Mouse (Mus musculus) C2C12 (cell line): ENCODE measurements at regions not wholly inside any gene's neighbourhood (a gene's known extent, or its start where the extent isn't known, plus 50 kb on each side); places are given as distances from the start of the nearest gene placed in this dataset.

ENCODE experiments used
- H3K27me3 ChIP-seq: one replicate; pipeline ENCODE4 v1.6.1; 2011; ENCODE audit not compliant: control insufficient read depth, insufficient read depth, insufficient read length
- H3K36me3 ChIP-seq: one replicate; pipeline ENCODE4 v1.6.1; 2011; ENCODE audit not compliant: control insufficient read depth, insufficient read depth
- H3K4me3 ChIP-seq: one replicate; pipeline ENCODE4 v1.5.1; 2011; ENCODE audit warnings: mild to moderate bottlenecking, control low read depth; ENCODE audit not compliant: poor library complexity, insufficient read depth, severe bottlenecking
- H3K79me2 ChIP-seq: one replicate; pipeline ENCODE4 v1.6.1; 2011; ENCODE audit not compliant: control insufficient read depth, insufficient read depth
- H3K79me3 ChIP-seq: one replicate; pipeline ENCODE4 v1.6.1; 2011; ENCODE audit warnings: low read depth, control low read depth
- H3ac ChIP-seq: one replicate; pipeline ENCODE3; 2011; ENCODE audit warnings: low read depth; ENCODE audit not compliant: control insufficient read depth, insufficient read length
- CEBPB ChIP-seq: IDR thresholded peaks from one replicate; pipeline ENCODE4 v1.6.1; 2011; ENCODE audit warnings: low read depth, mild to moderate bottlenecking, control low read depth, moderate library complexity
- CTCF ChIP-seq: IDR thresholded peaks from one replicate; pipeline ENCODE4 v1.5.1; 2011; ENCODE audit not compliant: control insufficient read depth, insufficient read depth, insufficient read length
- FOSL1 ChIP-seq: IDR thresholded peaks from one replicate; pipeline ENCODE4 v1.8.0; 2011; ENCODE audit warnings: mild to moderate bottlenecking, low read length; ENCODE audit not compliant: poor library complexity, insufficient read depth, severe bottlenecking
- MAX ChIP-seq: IDR thresholded peaks from one replicate; pipeline ENCODE4 v1.6.1; 2011; ENCODE audit warnings: mild to moderate bottlenecking, control low read depth
- MYOD1 ChIP-seq: IDR thresholded peaks from one replicate; pipeline ENCODE4 v1.6.1; 2011; ENCODE audit warnings: low read depth; ENCODE audit not compliant: control insufficient read depth, insufficient read length
- MYOG ChIP-seq: IDR thresholded peaks from one replicate; pipeline ENCODE4 v1.6.1; 2011; ENCODE audit not compliant: control insufficient read depth, insufficient read length; ENCODE audit errors: extremely low read depth
- USF1 ChIP-seq: IDR thresholded peaks from one replicate; pipeline ENCODE4 v1.6.1; 2011; ENCODE audit warnings: low read depth, mild to moderate bottlenecking, control low read depth, moderate library complexity

GRCm38 (mm10) chr3:143729473-143730076, 475.4 kb downstream of the Lmo4 start:
- no peaks in the 10 kb centered on the region for H3K36me3 ChIP-seq
- no peak overlapping the region for H3ac ChIP-seq
- no peak overlapping the region for H3K4me3 ChIP-seq
- no peak for TF ChIP-seq CEBPB
- no peak for TF ChIP-seq USF1
- TF ChIP-seq MYOD1, result no peak
- TF ChIP-seq MAX, result no peak
- TF ChIP-seq MYOG, result no peak
- TF ChIP-seq FOSL1, result no peak
- TF ChIP-seq CTCF, result no peak
- H3K79me2 ChIP-seq, result no peaks in the 10 kb centered on the region
- no peaks in the 10 kb centered on the region for H3K79me3 ChIP-seq
- no peaks in the 10 kb centered on the region for H3K27me3 ChIP-seq

DNA sequence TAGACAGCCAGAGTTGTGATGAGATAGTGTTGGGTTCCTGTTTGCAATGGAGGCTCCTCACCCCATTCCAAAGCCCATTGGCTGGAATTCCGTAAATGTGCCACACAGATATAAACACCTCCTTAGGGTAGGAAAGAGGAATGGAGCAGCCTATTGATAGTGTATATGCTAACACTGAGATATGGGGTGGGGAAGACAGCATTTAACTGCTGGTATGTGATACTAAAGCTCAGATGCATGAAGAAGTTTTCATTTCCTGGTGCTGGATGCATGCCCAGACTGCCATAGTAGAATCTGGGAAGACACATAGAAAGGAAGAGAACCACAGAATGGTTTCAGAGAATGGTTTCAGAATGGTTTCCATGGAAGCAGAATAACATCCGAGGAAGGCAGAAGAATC, 482.4 kb downstream of the Lmo4 start:
- Histone ChIP-seq H3K36me3 (no peaks in the 10 kb centered on the region), H3K79me2 (no peaks in the 10 kb centered on the region), H3K79me3 (no peaks in the 10 kb centered on the region), H3ac (no peak overlapping the region), H3K4me3 (no peak overlapping the region), H3K27me3 (no peaks in the 10 kb centered on the region)
- TF ChIP-seq MAX, result no peak
- TF ChIP-seq MYOG, result no peak
- TF ChIP-seq MYOD1, result no peak
- TF ChIP-seq CEBPB, result no peak
- no peak for TF ChIP-seq CTCF
- TF ChIP-seq FOSL1, result no peak
- TF ChIP-seq USF1, result no peak

GRCm38 (mm10) chr3:143722082-143722481, 482.9 kb downstream of the Lmo4 start:
- no peaks in the 10 kb centered on the region for H3K79me2 ChIP-seq
- no peak overlapping the region for H3ac ChIP-seq
- H3K4me3 ChIP-seq, result no peak overlapping the region
- TF ChIP-seq MYOG, result no peak
- TF ChIP-seq USF1, result no peak
- TF ChIP-seq CEBPB, result no peak
- no peaks in the 10 kb centered on the region for H3K27me3 ChIP-seq
- no peaks in the 10 kb centered on the region for H3K36me3 ChIP-seq
- no peaks in the 10 kb centered on the region for H3K79me3 ChIP-seq

GRCm38 (mm10) chr3:143713183-143713582, 491.8 kb downstream of the Lmo4 start:
- Histone ChIP-seq H3K79me3 (no peaks in the 10 kb centered on the region), H3K79me2 (no peaks in the 10 kb centered on the region), H3K36me3 (no peaks in the 10 kb centered on the region), H3K4me3 (no peak overlapping the region), H3ac (no peak overlapping the region), H3K27me3 (no peaks in the 10 kb centered on the region)
- TF ChIP-seq FOSL1 (no peak), USF1 (no peak)

GRCm38 (mm10) chr3:143710805-143711469, 494.1 kb downstream of the Lmo4 start:
- no peaks in the 10 kb centered on the region for H3K27me3 ChIP-seq
- H3K36me3 ChIP-seq, result no peaks in the 10 kb centered on the region
- TF ChIP-seq CTCF (no peak), MAX (no peak), MYOG (no peak)

DNA sequence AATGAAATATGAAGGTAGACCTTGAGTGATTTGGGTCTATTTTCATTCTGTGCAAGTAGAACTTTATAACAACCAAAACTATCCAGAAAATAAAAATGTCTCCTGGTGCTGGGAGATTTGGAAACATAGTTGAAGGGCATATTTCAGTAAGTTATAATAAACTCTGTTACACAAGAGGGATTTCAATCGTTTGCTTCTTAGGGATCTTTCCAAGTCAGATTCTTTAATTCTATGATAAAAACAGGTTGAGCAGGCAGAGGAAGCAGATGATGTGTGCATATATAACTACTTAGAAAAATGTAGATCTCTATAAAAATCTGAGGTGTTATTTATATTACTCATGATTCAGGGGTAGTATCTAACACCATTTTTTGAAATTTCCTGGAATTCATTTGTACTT, 498.3 kb downstream of the Lmo4 start:
- Histone ChIP-seq H3K79me3 (no peaks in the 10 kb centered on the region), H3K4me3 (no peak overlapping the region), H3K36me3 (no peaks in the 10 kb centered on the region), H3K79me2 (no peaks in the 10 kb centered on the region), H3ac (no peak overlapping the region), H3K27me3 (no peaks in the 10 kb centered on the region)
- TF ChIP-seq USF1 (no peak), CEBPB (no peak), MAX (no peak), MYOG (no peak), FOSL1 (no peak), MYOD1 (no peak), CTCF (no peak)

More at GRCm38 (mm10) chr3:143710805-143711469, 494.1 kb downstream of the Lmo4 start:
- no peaks in the 10 kb centered on the region for H3K79me2 ChIP-seq
- no peak overlapping the region for H3K4me3 ChIP-seq
- no peaks in the 10 kb centered on the region for H3K79me3 ChIP-seq
- no peak overlapping the region for H3ac ChIP-seq

DNA sequence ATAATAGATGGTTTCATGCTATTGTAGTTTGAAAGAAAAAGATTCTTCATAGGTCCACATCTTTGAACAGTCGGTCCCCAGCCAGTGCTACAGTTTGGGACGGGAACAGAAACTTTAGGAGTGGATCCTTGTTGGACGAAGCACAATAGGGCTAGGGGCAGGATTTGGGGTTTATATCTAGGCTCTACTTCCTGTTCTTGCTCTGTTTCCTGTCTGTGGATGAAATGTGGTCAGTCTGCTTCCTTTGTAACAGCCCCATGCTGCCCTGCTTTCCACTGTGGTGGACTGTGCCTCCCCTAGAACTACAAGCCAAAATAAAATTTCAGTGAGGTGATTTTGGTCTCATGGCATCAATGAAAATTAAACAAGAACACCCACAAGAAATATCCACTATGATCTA, 510.2 kb downstream of the Lmo4 start:
- no peak for TF ChIP-seq FOSL1
- TF ChIP-seq CTCF, result no peak
- TF ChIP-seq MYOG, result no peak
- TF ChIP-seq CEBPB, result no peak
- TF ChIP-seq USF1, result no peak
- TF ChIP-seq MYOD1, result no peak
- TF ChIP-seq MAX, result no peak
- H3ac ChIP-seq, result no peak overlapping the region
- H3K27me3 ChIP-seq, result no peaks in the 10 kb centered on the region
- no peaks in the 10 kb centered on the region for H3K79me2 ChIP-seq
- H3K79me3 ChIP-seq, result no peaks in the 10 kb centered on the region
- H3K4me3 ChIP-seq, result no peak overlapping the region
- H3K36me3 ChIP-seq, result no peaks in the 10 kb centered on the region
